Mouse (Mus musculus) heart, adult 2 months (tissue): ENCODE measurements at regions not wholly inside any gene's neighbourhood (a gene's known extent, or its start where the extent isn't known, plus 50 kb on each side); places are given as distances from the start of the nearest gene placed in this dataset.

Experiments used
- DNase-seq, 2 experiments: peaks; one replicate each; pipeline ENCODE4 v3.0.0; 2021
- H3K27ac ChIP-seq: fragments of 200-600 bp; 2 replicates; pipeline ENCODE4 v1.8.1; 2022
- H3K27me3 ChIP-seq: fragments of 200-500 bp; 2 replicates; pipeline ENCODE4 v1.6.1; 2012; ENCODE audit warnings: mild to moderate bottlenecking, low read length, inconsistent platforms, mixed read lengths; ENCODE audit not compliant: control insufficient read depth, insufficient read depth
- H3K36me3 ChIP-seq: fragments of 200-500 bp; 2 replicates; pipeline ENCODE4 v1.6.1; 2012; ENCODE audit warnings: low read length, inconsistent platforms; ENCODE audit not compliant: control insufficient read depth, insufficient read depth
- H3K4me1 ChIP-seq: fragments of 200-500 bp; 2 replicates; pipeline ENCODE4 v1.6.1; 2011; ENCODE audit warnings: low read length; ENCODE audit not compliant: control insufficient read depth, insufficient read depth
- H3K4me3 ChIP-seq: fragments of 200-600 bp; 2 replicates; pipeline ENCODE4 v1.8.1; 2022
- H3K79me2 ChIP-seq: fragments of 200-500 bp; replicated peaks from 2 replicates; pipeline ENCODE4 v1.6.1; 2012; ENCODE audit warnings: mild to moderate bottlenecking, inconsistent platforms, low read length, moderate library complexity, mixed read lengths; ENCODE audit not compliant: control insufficient read depth, insufficient read depth
- H3K9ac ChIP-seq: fragments of 200-500 bp; 2 replicates; pipeline ENCODE4 v1.6.1; 2012; ENCODE audit warnings: low read depth, mild to moderate bottlenecking, control low read depth, inconsistent platforms, low read length, mixed read lengths
- CTCF ChIP-seq: fragments of 200-600 bp; IDR thresholded peaks from 2 replicates; pipeline ENCODE4 v1.8.1; 2022; ENCODE audit warnings: antibody characterized with exemption, mild to moderate bottlenecking, moderate library complexity
- EP300 ChIP-seq: fragments of 200-500 bp; IDR thresholded peaks from 2 replicates; pipeline ENCODE4 v1.6.1; 2011; ENCODE audit warnings: low read depth, low read length, control low read depth; ENCODE audit not compliant: insufficient read depth
- POLR2A ChIP-seq: fragments of 200-500 bp; IDR thresholded peaks from 2 replicates; pipeline ENCODE4 v1.6.1; 2011; ENCODE audit warnings: mild to moderate bottlenecking, low read depth, low read length, control low read depth; ENCODE audit not compliant: insufficient read depth
- WGBS: fragments of 180-500 bp; shearing (Covaris S2); methylation state at CpG from one replicate; pipeline ENCODE4 v1.1.7; 2018; 5-methylcytosine and 5-hydroxymethylcytosine counted together
- intact Hi-C: fragments of 180-260 bp; cut with DNase I; formaldehyde crosslinking; loops from one replicate; pipeline ENCODE4 v1.15.1; 2025

- Histone ChIP-seq H3K79me2 (no peaks in the 10 kb centered on the region), H3K27me3 (no peaks in the 10 kb centered on the region), H3K27ac (no peak overlapping the region), H3K4me1 (no peaks in the 10 kb centered on the region), H3K36me3 (no peaks in the 10 kb centered on the region), H3K4me3 (no peak overlapping the region), H3K9ac (no peak overlapping the region)
- intact Hi-C loops = no loop called here
- DNase-seq = no peak
- 58% methylated on average over 4 of the region's 4 CpGs for WGBS
- no peak for TF ChIP-seq EP300
- TF ChIP-seq POLR2A = no peak
- TF ChIP-seq CTCF = no peak
These were observed 283.5 kb downstream of the Naf1 start for GRCm38 (mm10) chr8:67143479-67143878.

GRCm38 (mm10) chr8:67181741-67182140 is 321.7 kb downstream of the Naf1 start:
- 66% methylated on average over 5 of the region's 5 CpGs for WGBS
- TF ChIP-seq EP300 (no peak), CTCF (no peak), POLR2A (no peak)

GRCm38 (mm10) chr8:67199213-67199612 is 324.4 kb upstream of the Nat3 start:
- intact Hi-C loops = no loop called here
- no peak for DNase-seq

More at GRCm38 (mm10) chr8:67181741-67182140, 321.7 kb downstream of the Naf1 start:
- H3K4me3 ChIP-seq = no peak overlapping the region
- H3K36me3 ChIP-seq = no peaks in the 10 kb centered on the region
- no peaks in the 10 kb centered on the region for H3K4me1 ChIP-seq
- no peaks in the 10 kb centered on the region for H3K79me2 ChIP-seq
- no peak for DNase-seq
- no peak overlapping the region for H3K9ac ChIP-seq
- intact Hi-C loops = no loop called here
- H3K27me3 ChIP-seq = no peaks in the 10 kb centered on the region
- no peak overlapping the region for H3K27ac ChIP-seq

GRCm38 (mm10) chr8:67206064-67206463 is 317.6 kb upstream of the Nat3 start:
- WGBS = 92% methylated on average over 1 of the region's 1 CpGs
- Histone ChIP-seq H3K27ac (no peak overlapping the region), H3K4me1 (no peaks in the 10 kb centered on the region), H3K79me2 (no peaks in the 10 kb centered on the region), H3K9ac (no peak overlapping the region), H3K27me3 (no peaks in the 10 kb centered on the region), H3K36me3 (no peaks in the 10 kb centered on the region), H3K4me3 (no peak overlapping the region)
- DNase-seq = no peak
- intact Hi-C loops = no loop called here
- no peak for TF ChIP-seq POLR2A
- no peak for TF ChIP-seq CTCF
- TF ChIP-seq EP300 = no peak

More at GRCm38 (mm10) chr8:67199213-67199612, 324.4 kb upstream of the Nat3 start:
- TF ChIP-seq CTCF (no peak), EP300 (no peak), POLR2A (no peak)
- Histone ChIP-seq H3K27ac (no peak overlapping the region), H3K4me1 (no peaks in the 10 kb centered on the region), H3K36me3 (no peaks in the 10 kb centered on the region), H3K79me2 (no peaks in the 10 kb centered on the region), H3K27me3 (no peaks in the 10 kb centered on the region), H3K4me3 (no peak overlapping the region), H3K9ac (no peak overlapping the region)

GRCm38 (mm10) chr8:67231921-67232701 is 291.5 kb upstream of the Nat3 start:
- TF ChIP-seq POLR2A (no peak), CTCF (no peak)
- DNase-seq = no peak
- Histone ChIP-seq H3K9ac (no peak overlapping the region), H3K36me3 (no peaks in the 10 kb centered on the region), H3K79me2 (no peaks in the 10 kb centered on the region), H3K4me3 (no peak overlapping the region), H3K27ac (no peak overlapping the region), H3K27me3 (no peaks in the 10 kb centered on the region), H3K4me1 (no peaks in the 10 kb centered on the region)
- intact Hi-C loops = no loop called here
- 57% methylated on average over 7 of the region's 7 CpGs for WGBS

GRCm38 (mm10) chr8:67238934-67239333 is 284.7 kb upstream of the Nat3 start:
- WGBS = 85% methylated on average over 1 of the region's 1 CpGs
- intact Hi-C loops = no loop called here
- no peaks in the 10 kb centered on the region for H3K36me3 ChIP-seq
- H3K4me1 ChIP-seq = no peaks in the 10 kb centered on the region
- no peak overlapping the region for H3K4me3 ChIP-seq
- no peak overlapping the region for H3K9ac ChIP-seq
- no peaks in the 10 kb centered on the region for H3K27me3 ChIP-seq
- TF ChIP-seq POLR2A = no peak
- no peak for TF ChIP-seq CTCF
- TF ChIP-seq EP300 = no peak
- H3K79me2 ChIP-seq = no peaks in the 10 kb centered on the region
- no peak overlapping the region for H3K27ac ChIP-seq
- DNase-seq = no peak
